Mouse (Mus musculus) forebrain, postnatal 0 days (tissue): ENCODE measurements around the gene Eif5. TPM values are rescaled to one million over a fixed set of nuclear protein-coding genes. Genes with fewer than 3 reads are reported as not detected.

Experiments used
- ATAC-seq: fragments of 200-750 bp; cut with Nextera tagmentation; 2 replicates; pipeline ENCODE4 v1.8.0; 2017; ENCODE audit warnings: mild to moderate bottlenecking, moderate library complexity
- DNase-seq: peaks from one replicate; pipeline ENCODE4 v3.0.0-alpha.2; 2015
- H3K27ac ChIP-seq: fragments of 300-500 bp; sonication (generic); 2 replicates; pipeline ENCODE4 v1.5.1; 2014; ENCODE audit warnings: low read depth, mild to moderate bottlenecking, antibody characterized with exemption, low read length, moderate library complexity, mixed read lengths
- H3K27me3 ChIP-seq: fragments of 300-500 bp; sonication (generic); 2 replicates; pipeline ENCODE4 v1.6.1; 2014; ENCODE audit warnings: mild to moderate bottlenecking, low read length, mixed read lengths; ENCODE audit not compliant: insufficient read depth
- H3K36me3 ChIP-seq: fragments of 300-500 bp; sonication (generic); 2 replicates; pipeline ENCODE4 v1.6.1; 2014; ENCODE audit warnings: mild to moderate bottlenecking, moderate library complexity; ENCODE audit not compliant: insufficient read depth
- H3K4me1 ChIP-seq: fragments of 300-500 bp; sonication (generic); 2 replicates; pipeline ENCODE4 v1.6.1; 2014; ENCODE audit warnings: antibody characterized with exemption; ENCODE audit not compliant: insufficient read depth
- H3K4me2 ChIP-seq: fragments of 300-500 bp; sonication (generic); 2 replicates; pipeline ENCODE4 v1.6.1; 2014; ENCODE audit warnings: low read depth, mild to moderate bottlenecking, moderate library complexity
- H3K4me3 ChIP-seq: fragments of 300-500 bp; sonication (generic); 2 replicates; pipeline ENCODE4 v1.5.1; 2014; ENCODE audit warnings: low read depth, low read length, mixed read lengths
- H3K9ac ChIP-seq: fragments of 300-500 bp; sonication (generic); 2 replicates; pipeline ENCODE4 v1.6.1; 2014; ENCODE audit warnings: mild to moderate bottlenecking
- H3K9me3 ChIP-seq: fragments of 300-500 bp; sonication (generic); 2 replicates; pipeline ENCODE4 v1.6.1; 2016; ENCODE audit warnings: low read length
- CTCF ChIP-seq: sonication (generic); IDR thresholded peaks from 2 replicates; pipeline ENCODE4 v1.5.1; 2016; ENCODE audit warnings: antibody characterized with exemption, control low read depth, low read depth
- WGBS: fragments of 180-500 bp; shearing (Covaris S2); extraction: QIAGEN DNeasy Blood & Tissue Kit; methylation state at CpG from one replicate; pipeline ENCODE4 v1.1.7; 2014; 5-methylcytosine and 5-hydroxymethylcytosine counted together
- polyA plus RNA-seq: library from polyadenylated mRNA; unstranded; fragments of >200 nt; fragmentation: Nextera tagmentation; extraction: Ambion mirVana; gene quantifications from 2 replicates; pipeline ENCODE4 v1.2.1, GENCODE M21; 2015
- total RNA-seq: library from RNA; depleted of rRNA; stranded (reverse); fragments of >200 nt; gene quantifications from 2 replicates; pipeline ENCODE4 v1.2.3, GENCODE M21; 2014

Gene Eif5
- total and polyA plus RNA-seq, 2 experiments from 2014 or later, result 366 to 648 TPM

DNA sequence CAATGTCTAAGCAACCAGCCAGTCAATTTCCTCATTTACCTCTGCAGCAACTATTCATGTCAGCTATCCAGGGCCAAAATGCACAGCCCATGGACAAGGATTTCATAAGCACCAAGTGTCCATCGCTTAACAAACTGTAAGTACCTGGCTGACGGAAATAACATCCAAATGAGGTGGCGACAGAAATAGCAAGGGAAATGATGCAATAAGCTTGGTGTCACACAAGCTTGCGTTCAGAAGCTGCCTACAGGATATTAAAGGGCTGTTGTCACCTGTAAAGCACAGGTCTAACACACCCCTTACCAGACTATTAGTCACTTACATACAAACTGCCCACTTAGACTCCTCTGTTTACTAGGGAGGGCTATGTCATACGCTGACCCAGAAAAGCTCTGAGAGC, 2.1 kb upstream of the Eif5 start:
- Histone ChIP-seq H3K36me3 (peaks cover 12% of the 10 kb centered on the region; the same call in 1 of the 2 replicates), H3K4me2 (no peak overlapping the region), H3K9ac (no peak overlapping the region), H3K27me3 (no peaks in the 10 kb centered on the region), H3K27ac (no peak overlapping the region), H3K4me3 (no peak overlapping the region), H3K4me1 (peaks cover 16% of the 10 kb centered on the region), H3K9me3 (no peaks in the 10 kb centered on the region)
- no peak for TF ChIP-seq CTCF
- WGBS, result 91% methylated on average over 5 of the region's 5 CpGs
- ATAC-seq (no peak), DNase-seq (no peak)

DNA sequence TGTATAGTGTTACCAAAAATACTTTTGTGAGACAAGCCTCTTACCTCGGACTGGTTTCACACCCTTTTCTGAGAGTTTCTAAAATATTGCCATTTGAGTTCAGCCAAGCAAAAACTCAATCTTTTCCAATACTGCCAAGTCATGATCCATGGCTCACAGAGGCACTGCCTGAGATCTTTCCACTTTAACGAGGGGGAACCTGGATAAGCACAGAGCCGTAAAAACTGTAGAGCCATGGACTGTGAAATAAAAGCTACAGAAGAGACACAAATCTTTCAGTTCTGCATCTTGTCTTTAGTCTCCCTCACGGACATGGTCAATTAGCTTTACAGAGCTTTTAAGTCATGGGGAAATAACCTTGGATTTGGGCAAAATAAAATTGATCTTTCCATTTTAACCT, 1.1 kb upstream of the Eif5 start:
- peaks cover 22% of the 10 kb centered on the region for H3K36me3 ChIP-seq
- WGBS, result 14% methylated on average over 4 of the region's 4 CpGs

DNA sequence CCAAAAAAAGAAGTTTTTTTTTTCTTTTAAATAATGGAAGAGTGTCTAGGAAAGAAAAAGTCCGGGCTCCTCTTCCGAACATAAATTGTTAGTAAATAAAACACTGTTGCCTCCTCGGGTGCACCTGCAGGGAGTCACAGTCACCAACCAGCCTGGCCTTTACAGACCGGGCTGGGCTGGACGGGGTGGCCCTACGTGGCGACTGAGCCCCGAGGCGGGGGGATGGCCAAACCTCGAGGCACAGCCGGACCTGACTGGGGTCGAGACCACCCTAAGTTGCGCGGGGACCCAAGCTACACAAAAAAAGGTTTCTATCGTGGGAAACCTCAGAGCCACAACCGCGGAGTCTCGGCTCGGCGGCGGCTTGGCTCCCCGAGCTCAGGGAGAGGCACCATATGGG, 475 bp upstream of the Eif5 start:
- peak overlapping the region; percentile 95 for H3K9ac ChIP-seq
- no peak for TF ChIP-seq CTCF
- peaks cover 16% of the 10 kb centered on the region for H3K4me1 ChIP-seq
- ATAC-seq (peak; percentile 8; the same call in 1 of the 2 replicates), DNase-seq (no peak)
- 2% methylated on average over 22 of the region's 22 CpGs for WGBS
- peak overlapping the region; percentile 59 for H3K4me2 ChIP-seq
- H3K27me3 ChIP-seq, result no peaks in the 10 kb centered on the region
- H3K4me3 ChIP-seq, result peak overlapping the region; percentile 100
- H3K9me3 ChIP-seq, result no peaks in the 10 kb centered on the region
- peak overlapping the region; percentile 100 for H3K27ac ChIP-seq
- peaks cover 26% of the 10 kb centered on the region for H3K36me3 ChIP-seq

More for the DNA sequence above, 1.1 kb upstream of the Eif5 start:
- TF ChIP-seq CTCF, result no peak
- peak overlapping the region; percentile 95 for H3K9ac ChIP-seq
- H3K4me1 ChIP-seq, result peaks cover 16% of the 10 kb centered on the region
- H3K4me2 ChIP-seq, result peak overlapping the region; percentile 59
- peak overlapping the region; percentile 100 for H3K4me3 ChIP-seq
- H3K27ac ChIP-seq, result peak overlapping the region; percentile 100; the same call in 1 of the 2 replicates
- no peaks in the 10 kb centered on the region for H3K27me3 ChIP-seq
- DNase-seq (no peak), ATAC-seq (no peak)
- H3K9me3 ChIP-seq, result no peaks in the 10 kb centered on the region

DNA sequence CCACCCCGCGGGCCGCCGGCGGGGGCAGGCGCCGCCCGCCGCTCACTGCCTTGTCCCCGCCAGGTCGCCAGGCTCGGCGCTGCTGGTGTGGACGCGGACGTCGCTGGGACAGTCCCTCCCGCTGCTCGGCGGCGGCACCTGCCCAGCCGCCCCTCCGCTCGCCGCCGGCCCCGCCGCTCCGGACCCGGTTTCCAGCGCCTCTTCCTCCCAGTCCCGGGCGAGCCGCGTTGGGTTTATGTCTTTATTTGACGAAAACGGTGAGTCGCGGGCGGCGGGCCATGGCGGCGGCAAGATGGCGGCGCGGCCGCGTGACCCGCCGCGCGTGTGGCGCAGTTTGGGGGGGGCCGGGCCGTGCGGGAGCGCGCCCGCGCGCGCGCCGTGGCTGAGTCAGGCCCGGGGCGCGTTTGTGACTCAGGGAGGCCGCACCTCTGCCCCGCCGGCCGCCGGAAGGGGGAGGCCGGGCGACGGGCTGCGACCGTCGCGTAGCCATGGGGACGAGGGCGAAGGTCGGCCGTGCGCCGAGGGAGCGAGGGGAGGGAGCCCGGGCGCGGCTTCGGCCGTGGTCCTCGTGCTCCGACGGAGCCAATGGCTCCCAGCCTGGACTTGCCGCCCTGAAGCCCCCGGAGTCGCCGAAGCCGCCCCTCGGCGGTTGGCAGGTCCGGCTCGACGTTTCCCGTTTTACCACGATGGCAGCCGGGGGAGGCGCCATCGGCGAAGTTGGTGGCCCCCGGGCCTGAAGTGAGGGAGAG, 650 bp downstream of the Eif5 start:
- Histone ChIP-seq H3K27ac (peak overlapping the region; percentile 100), H3K36me3 (peaks cover 38% of the 10 kb centered on the region), H3K4me3 (peak overlapping the region; percentile 100), H3K9ac (peak overlapping the region; percentile 99), H3K9me3 (no peaks in the 10 kb centered on the region), H3K4me1 (peaks cover 16% of the 10 kb centered on the region), H3K4me2 (peak overlapping the region; percentile 77), H3K27me3 (no peaks in the 10 kb centered on the region)
- ATAC-seq, result peak; percentile 55
- peak; percentile 88 for DNase-seq
- TF ChIP-seq CTCF, result peak; percentile 34; the same call in 1 of the 2 replicates
- 1% methylated on average over 88 of the region's 111 CpGs for whole genome bisulfite sequencing

DNA sequence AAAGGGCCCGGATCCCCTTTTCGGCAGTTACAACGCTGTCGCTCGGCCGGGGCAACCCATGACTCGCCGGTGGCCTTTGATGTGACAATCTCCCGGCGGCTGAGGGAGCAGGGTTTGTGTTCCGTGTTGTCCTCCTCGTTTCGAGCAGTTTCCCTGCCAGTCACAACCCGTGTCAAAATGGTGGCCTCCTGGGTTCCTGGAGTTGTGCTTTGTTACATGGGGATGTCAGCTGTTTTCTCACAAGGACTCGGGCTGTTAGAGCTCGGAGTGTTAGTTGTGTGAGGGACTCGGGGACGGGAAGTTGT, 1.2 kb downstream of the Eif5 start:
- ATAC-seq, result no peak
- DNase-seq, result peak; percentile 41
- peak overlapping the region; percentile 100 for H3K4me3 ChIP-seq
- TF ChIP-seq CTCF, result no peak
- no peaks in the 10 kb centered on the region for H3K27me3 ChIP-seq
- H3K9me3 ChIP-seq, result no peaks in the 10 kb centered on the region
- 1% methylated on average over 18 of the region's 18 CpGs for WGBS
- H3K9ac ChIP-seq, result peak overlapping the region; percentile 99
- H3K27ac ChIP-seq, result peak overlapping the region; percentile 100
- peak overlapping the region; percentile 77 for H3K4me2 ChIP-seq
- peaks cover 16% of the 10 kb centered on the region for H3K4me1 ChIP-seq
- H3K36me3 ChIP-seq, result peaks cover 43% of the 10 kb centered on the region

DNA sequence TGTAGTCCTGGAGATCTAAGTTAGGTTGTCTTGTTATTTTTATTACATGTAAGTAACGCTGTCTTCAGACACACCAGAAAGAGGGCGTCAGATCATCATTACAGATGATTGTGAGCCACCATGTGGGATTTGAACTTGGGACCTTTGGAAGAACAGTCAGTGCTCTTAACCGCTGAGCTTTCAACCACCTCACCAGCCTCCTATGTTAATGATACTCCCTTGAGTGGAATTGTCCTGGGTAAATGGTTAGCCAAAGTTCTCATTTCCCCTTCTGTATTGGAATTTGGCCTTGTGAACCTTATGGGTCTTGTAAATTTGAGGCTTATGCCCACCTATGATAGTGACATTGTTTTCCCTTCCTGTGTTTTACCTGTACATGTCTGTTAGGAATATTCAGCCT, 9.3 kb downstream of the Eif5 start:
- ATAC-seq, result no peak
- Histone ChIP-seq H3K4me1 (no peaks in the 10 kb centered on the region), H3K4me3 (no peak overlapping the region), H3K27ac (no peak overlapping the region), H3K4me2 (no peak overlapping the region), H3K9me3 (no peaks in the 10 kb centered on the region), H3K36me3 (peaks cover 44% of the 10 kb centered on the region), H3K9ac (no peak overlapping the region), H3K27me3 (no peaks in the 10 kb centered on the region)
- no peak for DNase-seq
- TF ChIP-seq CTCF, result no peak
- WGBS, result 98% methylated on average over 3 of the region's 3 CpGs

DNA sequence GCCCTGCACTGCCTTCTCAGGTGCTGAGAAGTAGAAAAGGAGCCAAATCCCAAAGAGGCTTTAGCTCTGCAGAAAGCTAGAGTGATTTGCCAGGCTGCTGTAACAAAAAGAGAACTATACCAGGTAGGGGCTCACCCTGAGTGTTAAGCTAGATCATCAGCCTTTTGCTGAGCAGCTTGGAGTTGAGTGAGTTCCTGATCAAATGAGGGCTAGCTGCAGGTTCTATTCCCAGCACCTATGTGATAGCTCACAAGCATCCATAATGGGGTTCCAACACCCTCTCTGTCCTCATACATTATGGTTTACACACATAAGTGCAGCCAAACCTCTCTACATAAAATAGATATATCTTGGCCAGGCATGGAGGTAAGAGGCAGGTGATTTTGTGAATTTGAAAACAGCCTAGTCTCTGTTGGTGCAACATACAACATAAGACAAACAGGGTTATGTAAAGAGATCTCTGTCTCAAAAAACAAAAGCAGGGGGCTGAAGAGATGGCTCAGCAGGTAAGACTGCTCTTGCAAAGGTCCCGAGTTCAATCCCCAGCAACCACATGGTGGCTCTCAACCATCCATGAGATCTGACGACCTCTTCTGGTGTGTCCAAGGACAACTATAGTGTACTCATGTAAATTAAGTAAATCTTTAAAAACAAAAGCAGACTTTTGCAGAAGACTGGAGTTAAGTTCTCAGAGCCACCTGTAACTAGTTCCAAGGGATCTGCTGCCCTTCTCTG, 10.9 kb downstream of the Eif5 start:
- ATAC-seq, result no peak; the same call in 1 of the 2 replicates
- H3K4me1 ChIP-seq, result no peaks in the 10 kb centered on the region
- H3K9me3 ChIP-seq, result no peaks in the 10 kb centered on the region
- no peak for DNase-seq
- no peaks in the 10 kb centered on the region for H3K27me3 ChIP-seq
- H3K27ac ChIP-seq, result no peak overlapping the region
- H3K36me3 ChIP-seq, result peaks cover 28% of the 10 kb centered on the region
- WGBS, result 56% methylated on average over 2 of the region's 2 CpGs
- no peak for TF ChIP-seq CTCF
- H3K9ac ChIP-seq, result no peak overlapping the region
- H3K4me2 ChIP-seq, result no peak overlapping the region
- H3K4me3 ChIP-seq, result no peak overlapping the region
